Mouse (Mus musculus) kidney, postnatal 0 days (tissue): Measurements from ENCODE around the gene Meis1. TPM values are rescaled to one million over a fixed set of nuclear protein-coding genes. Genes with fewer than 3 reads are reported as not detected.

Experiments
- ATAC-seq: fragments of 200-750 bp; cut with Nextera tagmentation; replicated peaks from 2 replicates; pipeline ENCODE4 v1.8.0; 2017; ENCODE audit warnings: low read depth, moderate number of reproducible peaks, moderate TSS enrichment, moderate library complexity; ENCODE audit not compliant: low FRiP score
- DNase-seq: peaks from one replicate; pipeline ENCODE4 v3.0.0-alpha.2; 2016; ENCODE audit warnings: low spot score
- H3K27ac ChIP-seq: fragments of 300-500 bp; sonication (generic); 2 replicates; pipeline ENCODE4 v1.5.1; 2014; ENCODE audit warnings: mild to moderate bottlenecking
- H3K27me3 ChIP-seq: fragments of 300-500 bp; sonication (generic); 2 replicates; pipeline ENCODE4 v1.6.1; 2014; ENCODE audit warnings: low read length, mixed read lengths; ENCODE audit not compliant: insufficient read depth
- H3K36me3 ChIP-seq: fragments of 300-500 bp; sonication (generic); 2 replicates; pipeline ENCODE4 v1.6.1; 2014; ENCODE audit warnings: low read length, mixed read lengths; ENCODE audit not compliant: insufficient read depth
- H3K4me1 ChIP-seq: fragments of 300-500 bp; sonication (generic); replicated peaks from 2 replicates; pipeline ENCODE4 v1.6.1; 2014; ENCODE audit warnings: antibody characterized with exemption, low read length, mixed read lengths; ENCODE audit not compliant: insufficient read depth
- H3K4me2 ChIP-seq: fragments of 300-500 bp; sonication (generic); 2 replicates; pipeline ENCODE4 v1.6.1; 2014; ENCODE audit warnings: mild to moderate bottlenecking, low read length, moderate library complexity, mixed read lengths
- H3K4me3 ChIP-seq: fragments of 300-500 bp; sonication (generic); replicated peaks from 2 replicates; pipeline ENCODE4 v1.5.1; 2014; ENCODE audit warnings: low read depth, low read length
- H3K9ac ChIP-seq: fragments of 300-500 bp; sonication (generic); 2 replicates; pipeline ENCODE4 v1.6.1; 2014; ENCODE audit warnings: low read depth, low read length
- H3K9me3 ChIP-seq: fragments of 300-500 bp; sonication (generic); replicated peaks from 2 replicates; pipeline ENCODE4 v1.6.1; 2016; ENCODE audit warnings: low read length, inconsistent platforms, mixed read lengths
- CTCF ChIP-seq: IDR thresholded peaks from 2 replicates; pipeline ENCODE4 v1.5.1; 2016; ENCODE audit warnings: antibody characterized with exemption, low read depth, mild to moderate bottlenecking, moderate library complexity
- WGBS: fragments of 180-500 bp; shearing (Covaris S2); extraction: QIAGEN DNeasy Blood & Tissue Kit; methylation state at CpG from one replicate; pipeline ENCODE4 v1.1.7; 2014; 5-methylcytosine and 5-hydroxymethylcytosine counted together
- polyA plus RNA-seq: library from polyadenylated mRNA; unstranded; fragments of >200 nt; fragmentation: Nextera tagmentation; extraction: Ambion mirVana; gene quantifications from 2 replicates; pipeline ENCODE4 v1.2.1, GENCODE M21; 2015

Meis1 gene
- polyA plus RNA-seq, 1 experiment from 2014 or later: 59.0 TPM

GRCm38 (mm10) chr11:18931001-18931874 is 87.5 kb downstream of the Meis1 start:
- DNase-seq: peak; percentile 57
- TF ChIP-seq CTCF: no peak
- no peak overlapping the region for H3K4me2 ChIP-seq
- no peaks in the 10 kb centered on the region for H3K4me1 ChIP-seq
- no peaks in the 10 kb centered on the region for H3K9me3 ChIP-seq
- H3K27me3 ChIP-seq: no peaks in the 10 kb centered on the region
- H3K9ac ChIP-seq: no peak overlapping the region
- H3K27ac ChIP-seq: no peak overlapping the region
- 34% methylated on average over 15 of the region's 15 CpGs for WGBS
- no peaks in the 10 kb centered on the region for H3K36me3 ChIP-seq
- no peak overlapping the region for H3K4me3 ChIP-seq
- no peak for ATAC-seq

DNA sequence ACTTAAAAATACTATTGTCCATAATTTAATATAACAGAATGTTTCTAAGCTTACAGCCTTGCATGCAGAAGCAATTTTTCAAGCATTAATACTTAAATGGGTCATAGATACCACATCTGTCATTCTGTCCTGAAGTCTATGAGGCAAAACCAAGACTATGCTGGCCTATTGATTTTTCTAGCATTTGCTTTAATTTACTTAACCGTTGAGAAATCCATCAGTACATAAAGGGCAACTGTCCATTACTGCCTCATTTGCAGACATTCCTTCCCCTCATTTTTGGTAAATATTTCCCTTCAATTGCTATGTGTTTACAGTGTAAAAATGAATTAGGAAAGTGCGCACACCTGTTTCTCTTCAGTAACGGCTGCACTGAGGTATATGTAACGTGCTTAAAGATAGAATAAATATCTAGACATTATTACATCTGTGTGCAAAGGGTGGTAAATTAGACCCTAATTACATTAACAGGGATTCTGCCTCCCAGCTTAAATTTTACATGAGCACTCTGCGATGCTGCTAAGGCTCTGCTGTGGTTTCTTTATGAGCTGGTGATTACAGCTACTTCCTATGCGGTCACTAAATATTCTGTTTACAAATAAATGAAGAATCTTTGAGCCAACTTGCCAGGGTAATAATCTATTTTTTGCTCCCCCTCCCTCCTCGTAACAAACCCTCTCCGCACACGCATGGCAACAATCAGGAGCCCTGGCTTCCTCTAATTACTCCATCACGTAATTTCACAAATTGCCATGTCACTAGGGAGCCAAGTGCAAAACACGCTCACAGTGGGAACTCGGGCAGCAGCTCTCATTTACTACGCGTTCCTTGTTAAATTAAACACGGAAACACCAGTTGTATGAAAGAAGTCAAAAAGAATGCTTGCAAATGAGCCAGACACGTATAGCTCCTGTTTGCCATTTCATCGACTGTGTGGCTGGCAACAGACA is 88.7 kb downstream of the Meis1 start:
- Histone ChIP-seq H3K4me2 (no peak overlapping the region), H3K36me3 (no peaks in the 10 kb centered on the region), H3K9ac (no peak overlapping the region), H3K4me1 (no peaks in the 10 kb centered on the region), H3K27me3 (no peaks in the 10 kb centered on the region), H3K27ac (no peak overlapping the region), H3K4me3 (no peak overlapping the region), H3K9me3 (no peaks in the 10 kb centered on the region)
- no peak for TF ChIP-seq CTCF
- ATAC-seq (no peak), DNase-seq (no peak)
- WGBS: 86% methylated on average over 17 of the region's 17 CpGs

DNA sequence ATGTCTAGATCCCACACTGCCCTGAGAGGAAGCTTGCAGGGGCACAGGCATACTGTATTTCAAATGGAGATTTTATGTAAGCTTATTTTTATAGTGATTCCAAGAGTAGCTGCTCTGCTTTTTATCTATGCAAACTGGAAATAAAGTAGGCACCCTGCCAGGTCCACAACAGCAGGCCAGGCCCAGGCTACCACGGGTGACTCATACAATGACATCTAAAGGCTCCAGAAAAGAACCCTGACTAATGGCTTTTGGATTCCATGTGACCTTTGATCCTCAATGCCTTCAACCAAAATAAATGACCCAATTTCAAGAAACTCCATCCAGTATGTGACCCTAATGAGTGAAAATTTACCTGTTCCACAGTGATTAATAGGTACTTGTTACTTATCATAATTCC is 91.4 kb downstream of the Meis1 start:
- peak; percentile 52 for DNase-seq
- no peak overlapping the region for H3K27ac ChIP-seq
- TF ChIP-seq CTCF: no peak
- no peaks in the 10 kb centered on the region for H3K4me1 ChIP-seq
- no peak overlapping the region for H3K4me3 ChIP-seq
- no peak for ATAC-seq
- H3K9ac ChIP-seq: no peak overlapping the region
- H3K36me3 ChIP-seq: no peaks in the 10 kb centered on the region
- 8% methylated on average over 1 of the region's 1 CpGs for WGBS
- H3K27me3 ChIP-seq: no peaks in the 10 kb centered on the region
- H3K4me2 ChIP-seq: no peak overlapping the region
- no peaks in the 10 kb centered on the region for H3K9me3 ChIP-seq

- no peak overlapping the region for H3K9ac ChIP-seq
- 56% methylated on average over 2 of the region's 2 CpGs for WGBS
Measured at GRCm38 (mm10) chr11:18926798-18927197, 92.0 kb downstream of the Meis1 start.

DNA sequence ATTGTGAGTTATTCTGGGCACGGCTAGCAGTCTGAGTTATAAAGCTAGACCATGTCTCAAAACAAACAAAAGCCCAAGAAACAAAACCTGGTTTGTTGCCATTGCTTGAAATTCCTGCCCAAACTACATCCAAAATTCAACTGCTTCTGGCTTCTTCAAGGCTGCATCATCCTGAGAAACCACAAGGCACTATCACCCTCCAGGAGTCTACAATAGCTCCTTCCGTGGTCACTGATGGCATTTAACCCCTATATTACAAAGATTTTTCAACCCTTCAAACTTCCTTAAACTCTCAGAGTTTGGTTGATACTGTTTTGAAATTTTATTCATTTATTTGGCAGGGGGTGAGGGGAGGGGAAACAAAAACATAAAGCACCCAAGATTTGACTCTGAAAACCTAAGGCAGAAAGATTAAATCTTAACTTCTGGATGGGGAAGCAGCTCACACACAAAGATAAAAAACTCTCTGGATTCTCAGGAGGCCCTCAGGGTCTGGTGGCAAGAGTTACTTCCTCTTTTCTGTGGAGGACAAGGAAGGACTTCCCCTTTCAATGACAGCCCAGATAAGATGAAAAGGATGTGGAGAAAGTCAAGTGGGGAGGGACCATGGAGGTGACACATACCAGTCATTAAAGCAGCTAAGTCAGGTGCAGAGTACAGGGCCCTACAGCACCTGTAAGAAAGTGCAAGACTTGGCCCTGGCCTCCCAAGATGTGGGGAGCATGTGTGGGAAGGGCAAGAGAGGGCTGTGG is 94.0 kb downstream of the Meis1 start:
- H3K27me3 ChIP-seq: no peaks in the 10 kb centered on the region
- no peak overlapping the region for H3K27ac ChIP-seq
- H3K4me1 ChIP-seq: no peaks in the 10 kb centered on the region
- no peaks in the 10 kb centered on the region for H3K9me3 ChIP-seq
- WGBS: 68% methylated on average over 2 of the region's 2 CpGs
- no peak overlapping the region for H3K9ac ChIP-seq
- DNase-seq (no peak), ATAC-seq (no peak)
- H3K4me2 ChIP-seq: no peak overlapping the region
- TF ChIP-seq CTCF: no peak
- H3K36me3 ChIP-seq: no peaks in the 10 kb centered on the region
- H3K4me3 ChIP-seq: no peak overlapping the region

More at GRCm38 (mm10) chr11:18926798-18927197, 92.0 kb downstream of the Meis1 start:
- no peaks in the 10 kb centered on the region for H3K9me3 ChIP-seq
- no peaks in the 10 kb centered on the region for H3K27me3 ChIP-seq
- no peak overlapping the region for H3K4me2 ChIP-seq
- ATAC-seq (no peak), DNase-seq (no peak)
- no peak overlapping the region for H3K4me3 ChIP-seq
- no peaks in the 10 kb centered on the region for H3K36me3 ChIP-seq
- no peak for TF ChIP-seq CTCF
- no peak overlapping the region for H3K27ac ChIP-seq
- no peaks in the 10 kb centered on the region for H3K4me1 ChIP-seq

- TF ChIP-seq CTCF: no peak
- ATAC-seq (no peak), DNase-seq (no peak)
- no peak overlapping the region for H3K4me2 ChIP-seq
- H3K4me3 ChIP-seq: no peak overlapping the region
- WGBS: 86% methylated on average over 5 of the region's 5 CpGs
- H3K9me3 ChIP-seq: no peaks in the 10 kb centered on the region
- no peak overlapping the region for H3K27ac ChIP-seq
- H3K36me3 ChIP-seq: no peaks in the 10 kb centered on the region
- no peaks in the 10 kb centered on the region for H3K4me1 ChIP-seq
- H3K9ac ChIP-seq: no peak overlapping the region
- H3K27me3 ChIP-seq: no peaks in the 10 kb centered on the region
Measured at GRCm38 (mm10) chr11:18923274-18923673, 95.5 kb downstream of the Meis1 start.
